Mouse (Mus musculus) intestine, embryonic 14.5 days (tissue): Measurements from ENCODE around the gene Fam186b. TPM values are rescaled to one million over a fixed set of nuclear protein-coding genes. Genes with fewer than 3 reads are reported as not detected.

ENCODE experiments used
- ATAC-seq: fragments of 200-750 bp; cut with Nextera tagmentation; replicated peaks from 2 replicates; pipeline ENCODE4 v1.8.0; 2017; ENCODE audit warnings: low read depth, moderate number of reproducible peaks, moderate TSS enrichment, moderate library complexity; ENCODE audit not compliant: low FRiP score, low TSS enrichment
- DNase-seq: peaks from one replicate; pipeline ENCODE4 v3.0.0-alpha.2; 2018; ENCODE audit warnings: low spot score
- H3K27ac ChIP-seq: fragments of 300-500 bp; sonication (generic); 2 replicates; pipeline ENCODE4 v1.5.1; 2014; ENCODE audit warnings: low read depth, mild to moderate bottlenecking, control low read depth
- H3K27me3 ChIP-seq: fragments of 300-500 bp; sonication (generic); replicated peaks from 2 replicates; pipeline ENCODE4 v1.6.1; 2014; ENCODE audit warnings: low read length, control low read depth; ENCODE audit not compliant: control insufficient read depth, insufficient read depth
- H3K36me3 ChIP-seq: fragments of 300-500 bp; sonication (generic); 2 replicates; pipeline ENCODE4 v1.6.1; 2014; ENCODE audit warnings: low read length, control low read depth; ENCODE audit not compliant: control insufficient read depth, insufficient read depth
- H3K4me1 ChIP-seq: fragments of 300-500 bp; sonication (generic); replicated peaks from 2 replicates; pipeline ENCODE4 v1.6.1; 2014; ENCODE audit warnings: low read length, control low read depth, mixed read lengths; ENCODE audit not compliant: control insufficient read depth, insufficient read depth
- H3K4me2 ChIP-seq: fragments of 300-500 bp; sonication (generic); 2 replicates; pipeline ENCODE4 v1.6.1; 2014; ENCODE audit warnings: low read length
- H3K4me3 ChIP-seq: fragments of 300-500 bp; sonication (generic); 2 replicates; pipeline ENCODE4 v1.5.1; 2014; ENCODE audit warnings: low read depth, low read length, control low read depth, mixed read lengths
- H3K9ac ChIP-seq: fragments of 300-500 bp; sonication (generic); 2 replicates; pipeline ENCODE4 v1.6.1; 2014; ENCODE audit warnings: mild to moderate bottlenecking, low read length
- H3K9me3 ChIP-seq: fragments of 300-500 bp; sonication (generic); 2 replicates; pipeline ENCODE4 v1.6.1; 2016; ENCODE audit warnings: low read length, control low read depth; ENCODE audit not compliant: control insufficient read depth
- WGBS: fragments of 180-500 bp; shearing (Covaris S2); extraction: QIAGEN DNeasy Blood & Tissue Kit; methylation state at CpG from one replicate; pipeline ENCODE4 v1.1.7; 2014; 5-methylcytosine and 5-hydroxymethylcytosine counted together
- polyA plus RNA-seq: library from polyadenylated mRNA; unstranded; fragments of >200 nt; fragmentation: Nextera tagmentation; extraction: Ambion mirVana; gene quantifications from 2 replicates; pipeline ENCODE4 v1.2.1, GENCODE M21; 2014

Gene Fam186b
- polyA plus RNA-seq, 1 experiment from 2014 or later = 0.11 TPM

- Histone ChIP-seq H3K27ac (no peak overlapping the region), H3K9me3 (no peaks in the 10 kb centered on the region), H3K9ac (no peak overlapping the region), H3K4me1 (no peaks in the 10 kb centered on the region), H3K4me3 (no peak overlapping the region), H3K4me2 (no peak overlapping the region), H3K27me3 (no peaks in the 10 kb centered on the region), H3K36me3 (no peaks in the 10 kb centered on the region)
- WGBS = 84% methylated on average over 11 of the region's 11 CpGs
- ATAC-seq (no peak), DNase-seq (no peak)
Observed at GRCm38 (mm10) chr15:99290586-99290985, 5.1 kb downstream of the Fam186b start.

- Histone ChIP-seq H3K9me3 (no peaks in the 10 kb centered on the region), H3K4me2 (no peak overlapping the region), H3K36me3 (no peaks in the 10 kb centered on the region), H3K9ac (no peak overlapping the region), H3K27me3 (no peaks in the 10 kb centered on the region), H3K27ac (no peak overlapping the region), H3K4me1 (no peaks in the 10 kb centered on the region), H3K4me3 (no peak overlapping the region)
- WGBS = 55% methylated on average over 8 of the region's 8 CpGs
- ATAC-seq = peak; percentile 59
- no peak for DNase-seq
Observed at GRCm38 (mm10) chr15:99285189-99285535, 10.5 kb downstream of the Fam186b start.

GRCm38 (mm10) chr15:99284527-99285188 lies 11.0 kb downstream of the Fam186b start:
- no peaks in the 10 kb centered on the region for H3K9me3 ChIP-seq
- DNase-seq (no peak), ATAC-seq (peak; percentile 70)
- no peak overlapping the region; the same call in 1 of the 2 replicates for H3K4me2 ChIP-seq
- WGBS = 33% methylated on average over 14 of the region's 14 CpGs
- H3K27ac ChIP-seq = no peak overlapping the region
- H3K4me3 ChIP-seq = no peak overlapping the region
- H3K36me3 ChIP-seq = no peaks in the 10 kb centered on the region
- no peaks in the 10 kb centered on the region for H3K4me1 ChIP-seq
- no peak overlapping the region for H3K9ac ChIP-seq
- H3K27me3 ChIP-seq = no peaks in the 10 kb centered on the region

- Histone ChIP-seq H3K36me3 (no peaks in the 10 kb centered on the region), H3K27ac (no peak overlapping the region), H3K4me1 (no peaks in the 10 kb centered on the region), H3K9ac (no peak overlapping the region), H3K27me3 (no peaks in the 10 kb centered on the region), H3K4me3 (no peak overlapping the region), H3K9me3 (no peaks in the 10 kb centered on the region), H3K4me2 (no peak overlapping the region)
- 63% methylated on average over 10 of the region's 10 CpGs for WGBS
- DNase-seq (no peak), ATAC-seq (no peak)
Observed at GRCm38 (mm10) chr15:99283456-99283855, 12.2 kb downstream of the Fam186b start.

- H3K9ac ChIP-seq = no peak overlapping the region
- H3K9me3 ChIP-seq = no peaks in the 10 kb centered on the region
- ATAC-seq (no peak), DNase-seq (no peak)
- H3K27ac ChIP-seq = no peak overlapping the region
- H3K36me3 ChIP-seq = no peaks in the 10 kb centered on the region
- no peak overlapping the region for H3K4me3 ChIP-seq
- H3K4me1 ChIP-seq = no peaks in the 10 kb centered on the region
- WGBS = 78% methylated on average over 7 of the region's 7 CpGs
- H3K27me3 ChIP-seq = no peaks in the 10 kb centered on the region
- no peak overlapping the region for H3K4me2 ChIP-seq
Observed at GRCm38 (mm10) chr15:99278271-99278670, 17.4 kb downstream of the Fam186b start.

- no peak for ATAC-seq
- H3K4me3 ChIP-seq = no peak overlapping the region
Observed at GRCm38 (mm10) chr15:99276095-99276494, 19.6 kb downstream of the Fam186b start.

GRCm38 (mm10) chr15:99265679-99266078 lies 30.0 kb downstream of the Fam186b start:
- 17% methylated on average over 4 of the region's 4 CpGs for WGBS
- H3K36me3 ChIP-seq = no peaks in the 10 kb centered on the region
- DNase-seq (peak; percentile 79), ATAC-seq (no peak; the same call in 1 of the 2 replicates)
- H3K27me3 ChIP-seq = no peaks in the 10 kb centered on the region
- H3K4me3 ChIP-seq = no peak overlapping the region
- H3K9me3 ChIP-seq = no peaks in the 10 kb centered on the region
- no peak overlapping the region for H3K9ac ChIP-seq
- no peak overlapping the region for H3K4me2 ChIP-seq
- no peak overlapping the region for H3K27ac ChIP-seq
- H3K4me1 ChIP-seq = no peaks in the 10 kb centered on the region

More at GRCm38 (mm10) chr15:99276095-99276494, 19.6 kb downstream of the Fam186b start:
- no peak for DNase-seq
- Histone ChIP-seq H3K4me2 (no peak overlapping the region), H3K9me3 (no peaks in the 10 kb centered on the region), H3K27ac (no peak overlapping the region), H3K9ac (no peak overlapping the region), H3K27me3 (no peaks in the 10 kb centered on the region), H3K36me3 (no peaks in the 10 kb centered on the region), H3K4me1 (no peaks in the 10 kb centered on the region)
- 84% methylated on average over 8 of the region's 8 CpGs for WGBS

- 78% methylated on average over 2 of the region's 2 CpGs for WGBS
- Histone ChIP-seq H3K27ac (no peak overlapping the region), H3K4me1 (no peaks in the 10 kb centered on the region; the same call in 1 of the 2 replicates), H3K9me3 (no peaks in the 10 kb centered on the region), H3K27me3 (no peaks in the 10 kb centered on the region), H3K9ac (no peak overlapping the region), H3K4me2 (no peak overlapping the region), H3K36me3 (no peaks in the 10 kb centered on the region), H3K4me3 (no peak overlapping the region)
- DNase-seq (no peak), ATAC-seq (no peak)
Observed at GRCm38 (mm10) chr15:99264363-99264762, 31.3 kb downstream of the Fam186b start.

- Histone ChIP-seq H3K4me1 (no peaks in the 10 kb centered on the region; the same call in 1 of the 2 replicates), H3K27ac (no peak overlapping the region), H3K27me3 (no peaks in the 10 kb centered on the region), H3K4me2 (no peak overlapping the region), H3K9ac (no peak overlapping the region), H3K36me3 (no peaks in the 10 kb centered on the region), H3K9me3 (no peaks in the 10 kb centered on the region), H3K4me3 (no peak overlapping the region)
- DNase-seq (no peak), ATAC-seq (no peak)
- 57% methylated on average over 10 of the region's 10 CpGs for WGBS
Observed at GRCm38 (mm10) chr15:99262702-99263101, 33.0 kb downstream of the Fam186b start.
